ENCODE assay signal across 8 mouse cellular contexts in the genomic region with DNA sequence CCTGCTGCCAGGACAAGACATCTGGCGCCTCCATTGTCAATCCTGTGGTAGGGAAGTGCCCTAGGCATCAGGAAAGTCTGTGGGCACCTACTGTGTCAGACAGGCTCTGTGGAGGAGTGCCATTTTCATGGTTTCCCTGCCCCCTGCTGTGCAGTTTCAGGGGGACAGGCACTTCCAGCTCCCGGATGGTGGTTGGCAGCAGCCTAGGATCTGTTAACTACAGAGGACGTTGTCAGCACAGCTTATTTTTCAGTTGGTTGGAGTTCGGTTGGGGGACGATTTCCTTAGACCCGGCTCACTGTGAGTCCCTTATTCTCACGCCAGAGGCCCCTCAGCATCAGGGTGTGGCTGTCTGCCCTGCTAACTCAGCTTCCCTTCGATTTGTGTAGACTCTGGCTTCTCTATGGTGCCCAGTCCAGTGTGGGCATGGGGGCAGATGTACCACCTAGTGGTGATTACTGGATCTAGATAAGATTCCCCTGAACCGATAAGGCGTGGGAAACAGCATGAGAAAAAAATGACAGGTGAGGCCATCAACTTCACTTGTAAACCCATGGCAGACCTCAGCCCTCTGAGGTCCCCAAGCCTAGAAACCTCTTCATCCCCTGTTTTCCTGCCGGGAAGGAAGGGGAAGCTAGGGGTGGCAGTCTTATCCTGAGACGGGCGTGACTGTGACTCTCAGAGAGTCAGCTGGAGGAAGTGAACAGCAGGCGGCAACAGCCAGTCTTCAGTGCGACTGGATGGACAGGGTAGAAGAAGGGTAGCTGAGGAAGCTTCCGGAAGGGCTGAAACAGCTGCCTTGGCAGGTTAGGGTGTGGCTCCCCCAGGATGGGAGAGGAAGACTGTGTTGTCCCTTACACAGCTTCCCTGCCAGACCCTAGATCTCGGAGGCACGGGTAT. TPM values are rescaled to one million over a fixed set of nuclear protein-coding genes. Genes with fewer than 3 reads are reported as not detected.
DNase-seq lines count a peak whose midpoint lies in the region; ATAC-seq lines count a peak whose summit lies in the region.

No protein-coding gene starts in this region.

- H3K27me3 ChIP-seq in midbrain, embryonic 16.5 days (ENCODE audit: control insufficient read depth, insufficient read depth, low read depth, low read length) = no peaks in the 10 kb centered on the region

- H3K9me3 ChIP-seq in midbrain, embryonic 16.5 days (replicated peaks; ENCODE audit: control insufficient read depth, low read length, poor library complexity, severe bottlenecking) = no peaks in the 10 kb centered on the region

- H3K4me1 ChIP-seq in midbrain, embryonic 16.5 days (ENCODE audit: control insufficient read depth, insufficient read depth, low read length) = peaks cover 19% of the 10 kb centered on the region

- peak; percentile 46 for DNase-seq in left cerebral cortex, postnatal 4 days
- DNase-seq in left cerebral cortex, adult 18-20 months (ENCODE audit: low spot score in 2 of 2) = no peak
- peak; percentile 79 for DNase-seq in liver
- DNase-seq in embryo, embryonic 9.5 days (ENCODE audit: extremely low spot score) = no peak
- DNase-seq in frontal cortex, postnatal 14 days (ENCODE audit: low spot score in 2 of 2) = no peak

- H3K36me3 ChIP-seq in midbrain, embryonic 16.5 days (ENCODE audit: control insufficient read depth, insufficient read depth, low read length) = no peaks in the 10 kb centered on the region

- H3K4me3 ChIP-seq in midbrain, embryonic 16.5 days (ENCODE audit: low read depth, low read length) = no peak overlapping the region

- WGBS in midbrain, embryonic 16.5 days = 56% methylated on average over 18 of the region's 18 CpGs

- no peak overlapping the region for H3K4me2 ChIP-seq in midbrain, embryonic 16.5 days (ENCODE audit: low read length)

- intact Hi-C loops in left cerebral cortex, postnatal 4 days (cut with DNase I) = no loop called here

- peak overlapping the region; percentile 15; the same call in 1 of the 2 replicates for H3K27ac ChIP-seq in midbrain, embryonic 16.5 days (ENCODE audit: low read length)

- H3K9ac ChIP-seq in midbrain, embryonic 16.5 days (ENCODE audit: low read depth, low read length) = no peak overlapping the region

- ATAC-seq in common myeloid progenitor, adult 5-6 weeks (replicated peaks; ENCODE audit: low read depth, poor library complexity, severe bottlenecking) = peak; percentile 57
- peak; percentile 53 to 55 for ATAC-seq in hematopoietic stem cell, adult 5-6 weeks (replicated peaks in 1 of 2; ENCODE audit: insufficient read depth in 1 of 2, low FRiP score in 2 of 2, low TSS enrichment in 1 of 2, low read depth in 1 of 2, poor library complexity in 2 of 2, severe bottlenecking in 2 of 2)
- 0 out of 2 replicates have a peak, but pooled peaks have one; percentile 21 for ATAC-seq in midbrain, embryonic 16.5 days

RNA-seq across cellular contexts. Expression of gene Gm10277, which starts 3.5 kb away (rescaled TPM):
- total RNA-seq in left cerebral cortex, postnatal 4 days (2021) = not detected
- not detected for total RNA-seq in left cerebral cortex, adult 18-20 months (2021)
- total RNA-seq in common myeloid progenitor, adult 5-6 weeks (2017) = 0.05 TPM in 1 of 2 replicates, not detected in the other
- total RNA-seq in hematopoietic stem cell, adult 5-6 weeks (2017) = not detected in 2 replicates
- polyA plus RNA-seq in midbrain, embryonic 16.5 days (2015; fragmentation: Nextera tagmentation; extraction: Ambion mirVana) = 2.0 and 2.5 TPM in 2 replicates

RNA-seq across cellular contexts. Expression of gene Myo18a, which starts 21.0 kb away (rescaled TPM):
- total RNA-seq in left cerebral cortex, postnatal 4 days (2021) = 100 to 1,000 TPM; 146 to 151 TPM
- total RNA-seq in left cerebral cortex, adult 18-20 months (2021) = 100 to 1,000 TPM; 132 to 140 TPM
- 118 and 140 TPM in 2 replicates for total RNA-seq in common myeloid progenitor, adult 5-6 weeks (2017)
- total RNA-seq in hematopoietic stem cell, adult 5-6 weeks (2017) = 97.7 and 133 TPM in 2 replicates
- polyA plus RNA-seq in midbrain, embryonic 16.5 days (2015; fragmentation: Nextera tagmentation; extraction: Ambion mirVana) = 46.8 and 55.4 TPM in 2 replicates

RNA-seq across cellular contexts. Expression of gene Cryba1, which starts 58.9 kb away (rescaled TPM):
- under 1 TPM; 0.26 to 0.52 TPM for total RNA-seq in left cerebral cortex, postnatal 4 days (2021)
- total RNA-seq in left cerebral cortex, adult 18-20 months (2021) = not detected
- not detected in 2 replicates for total RNA-seq in common myeloid progenitor, adult 5-6 weeks (2017)
- total RNA-seq in hematopoietic stem cell, adult 5-6 weeks (2017) = not detected in 2 replicates
- polyA plus RNA-seq in midbrain, embryonic 16.5 days (2015; fragmentation: Nextera tagmentation; extraction: Ambion mirVana) = 0.24 and 0.47 TPM in 2 replicates

Comparison
In these comparisons a context has a peak if more than half of its experiments do, and no peak if none do; other contexts are left out.
1. DNase-seq: peak in left cerebral cortex, postnatal 4 days (single experiment) and liver (single experiment); none in left cerebral cortex, adult 18-20 months (0 of 2), embryo, embryonic 9.5 days (single experiment) and frontal cortex, postnatal 14 days (0 of 2).
2. Peak in every context shown above with its lines, with median percentiles within 50 percentile points of each other: ATAC-seq.